Mouse (Mus musculus): ENCODE data around the gene Prss12.

Prss12 gene

GRCm38 (mm10) chr3:123531124-123531523 lies 84.4 kb downstream of the Prss12 start:
- no peak for DNase-seq (ENCODE audit: low spot score in 2 of 2)

GRCm38 (mm10) chr3:123537279-123537678 lies 90.6 kb downstream of the Prss12 start:
- no peak for DNase-seq (ENCODE audit: low spot score in 2 of 2)

- no peak for DNase-seq (ENCODE audit: low spot score in 2 of 2)
Measured at GRCm38 (mm10) chr3:123543585-123544304, 97.0 kb downstream of the Prss12 start.

- no peak for DNase-seq (ENCODE audit: low spot score in 2 of 2)
Measured at GRCm38 (mm10) chr3:123550487-123550886, 103.8 kb downstream of the Prss12 start.

GRCm38 (mm10) chr3:123553872-123554271 lies 107.2 kb downstream of the Prss12 start:
- no peak for DNase-seq (ENCODE audit: low spot score in 2 of 2)

GRCm38 (mm10) chr3:123555254-123555865 lies 108.6 kb downstream of the Prss12 start:
- DNase-seq (ENCODE audit: low spot score in 2 of 2), result no peak
